Mouse (Mus musculus): ENCODE data around the gene Prkd2.
A peak's percentile ranks its signal among the peaks of the same experiment; 100 is the strongest.

Gene Prkd2

DNA sequence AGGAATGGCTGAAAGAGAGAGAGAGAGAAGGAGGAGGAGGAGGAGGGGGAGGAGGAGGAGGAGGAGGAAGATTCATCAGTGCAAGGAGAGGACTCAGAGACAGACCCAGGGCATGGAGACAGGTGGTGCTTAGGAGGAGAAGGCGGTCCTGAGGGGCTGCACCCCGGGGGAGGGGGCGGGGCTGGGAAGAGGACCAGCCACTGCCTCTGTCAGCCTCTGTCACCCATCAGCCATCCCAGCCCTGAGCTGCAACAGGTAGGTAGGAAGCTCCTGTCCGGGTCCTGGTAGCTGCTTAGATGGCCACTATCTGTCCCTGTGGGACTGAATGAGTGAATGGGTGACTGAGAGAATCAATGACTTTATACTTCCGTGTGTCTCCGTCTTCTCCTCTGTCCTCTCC is 50.9 kb downstream of the Prkd2 start:
- no peak for DNase-seq (ENCODE audit: low read depth, low spot score)

DNA sequence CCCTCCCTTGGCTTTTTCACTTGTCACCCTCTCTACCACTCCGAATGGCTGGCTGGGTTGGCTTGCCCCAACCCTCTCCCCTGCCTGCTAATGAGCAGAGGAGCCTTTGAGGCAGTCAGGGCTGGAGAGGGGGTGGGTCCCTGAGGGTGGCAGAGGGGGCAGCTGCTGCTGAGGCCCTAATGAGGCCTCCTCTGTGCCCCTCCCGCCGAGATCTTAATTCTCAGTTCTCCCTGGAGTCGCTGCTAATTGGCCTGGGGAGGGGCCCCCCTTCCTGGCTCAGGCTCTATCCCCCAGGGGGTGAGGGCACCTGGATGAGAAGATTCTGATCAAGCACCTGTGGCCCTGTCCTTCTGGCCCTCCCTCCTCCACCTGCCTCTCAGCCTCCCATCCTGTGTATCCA is 51.6 kb downstream of the Prkd2 start:
- no peak for DNase-seq (ENCODE audit: low read depth, low spot score)

DNA sequence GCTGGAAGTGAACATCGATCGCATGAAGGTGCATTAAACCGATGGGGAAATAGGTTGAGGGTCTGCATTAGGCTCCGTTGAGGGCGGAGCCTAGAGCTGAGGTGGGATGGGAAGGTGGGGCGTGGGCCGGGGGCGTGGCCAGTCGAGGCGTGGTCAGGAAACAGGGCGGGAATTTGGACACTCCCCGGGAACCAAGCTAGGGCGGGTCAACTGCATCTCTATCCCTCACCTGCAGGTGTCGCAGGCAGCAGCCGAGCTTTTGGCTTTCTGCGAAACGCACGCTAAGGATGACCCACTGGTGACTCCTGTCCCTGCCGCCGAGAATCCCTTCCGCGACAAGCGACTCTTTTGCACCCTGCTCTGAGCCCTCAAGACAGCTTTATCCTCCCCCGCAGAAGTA is 52.3 kb downstream of the Prkd2 start:
- DNase-seq (ENCODE audit: low read depth, low spot score) = peak; percentile 67

DNA sequence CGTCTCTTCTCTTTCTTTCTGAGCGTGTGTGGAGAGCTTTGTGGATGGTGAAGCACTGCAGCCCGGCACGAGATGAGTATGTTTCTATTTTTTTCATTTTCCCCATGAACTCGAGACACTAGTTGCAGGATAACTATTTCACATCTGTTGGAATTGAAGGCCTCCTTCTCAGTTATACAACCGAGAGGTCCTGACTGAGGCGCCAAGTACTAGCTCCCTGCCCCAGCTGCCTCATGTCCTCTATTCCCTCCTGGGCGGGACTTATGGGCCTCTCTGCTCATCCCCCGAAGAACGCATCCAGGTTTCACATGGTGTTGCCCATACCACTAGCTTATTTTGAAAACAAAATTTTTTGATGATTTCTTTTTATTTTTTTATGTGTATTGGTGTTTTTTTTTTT is 52.8 kb downstream of the Prkd2 start:
- DNase-seq (ENCODE audit: low read depth, low spot score) = no peak

DNA sequence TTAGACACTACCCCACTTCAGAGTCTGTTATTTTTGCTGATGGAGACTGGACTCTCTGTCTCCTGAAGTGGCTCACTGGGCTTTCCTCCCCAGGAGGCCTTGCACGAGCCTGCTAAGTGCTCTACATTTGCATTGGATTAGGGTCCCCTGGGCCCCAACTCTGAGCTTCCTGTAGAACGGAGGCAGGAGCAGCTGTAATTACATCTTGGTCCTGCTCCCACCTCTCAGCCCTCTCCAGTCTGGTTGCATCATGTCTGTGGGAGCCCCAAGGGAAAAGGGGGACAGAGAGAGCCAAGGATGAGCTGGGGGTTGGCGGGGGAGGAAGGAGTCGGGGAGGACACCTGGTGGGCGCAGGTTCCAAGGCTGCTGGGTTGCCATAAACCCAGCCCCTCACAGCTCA is 57.8 kb downstream of the Prkd2 start:
- DNase-seq (ENCODE audit: low read depth, low spot score) = no peak

DNA sequence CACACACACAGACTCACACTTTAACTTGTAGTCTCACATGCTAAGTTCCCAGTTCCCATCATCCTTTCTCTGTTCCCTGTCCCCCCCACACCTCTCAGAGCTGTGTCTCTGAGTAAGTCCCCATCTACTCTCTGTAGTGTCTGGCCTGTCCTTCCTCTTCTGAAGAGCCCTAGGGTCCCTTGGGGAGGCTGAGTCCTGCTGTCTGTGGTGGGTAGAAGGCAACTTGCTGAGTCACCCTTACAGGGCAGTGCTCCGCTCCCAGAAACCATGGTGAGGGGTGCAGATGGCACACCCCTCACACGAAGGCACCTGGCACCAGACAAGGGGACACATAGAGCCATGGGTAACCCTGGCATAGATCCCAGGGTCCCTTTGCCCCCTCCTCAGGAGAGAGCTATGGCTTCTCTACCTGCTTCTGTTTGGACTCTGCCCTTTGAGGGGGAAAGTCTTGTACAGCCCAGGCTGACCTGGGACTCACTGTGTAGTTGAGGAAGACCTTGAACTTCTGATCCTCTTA is 60.8 kb downstream of the Prkd2 start:
- DNase-seq (ENCODE audit: low read depth, low spot score) = no peak

DNA sequence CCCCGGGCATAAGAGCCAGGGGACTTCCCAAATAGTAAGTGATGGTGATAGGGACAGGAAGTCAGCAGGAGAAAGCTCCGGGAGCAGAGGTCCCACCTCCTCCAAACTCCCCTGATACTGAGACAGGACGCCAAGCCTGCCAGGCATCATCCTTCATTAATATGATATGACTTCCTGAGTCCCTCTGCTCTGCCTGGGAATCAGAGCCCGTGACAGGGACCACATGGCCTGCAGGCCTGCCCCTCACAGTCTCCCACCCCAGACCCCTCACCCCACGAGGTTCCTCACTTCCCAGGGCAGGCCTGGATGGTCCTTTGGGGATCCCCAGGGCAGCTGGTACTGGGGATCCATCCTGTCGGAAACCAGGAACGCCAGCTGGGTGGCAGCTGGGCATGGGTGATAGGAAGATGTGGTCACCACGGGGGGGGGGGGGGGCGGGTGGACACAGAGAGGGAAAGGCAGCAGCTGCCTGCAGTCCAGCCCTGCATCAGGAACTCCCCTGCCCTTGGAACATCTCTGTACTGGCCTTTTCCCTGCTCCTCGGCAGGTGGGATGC is 61.5 kb downstream of the Prkd2 start:
- DNase-seq (ENCODE audit: low read depth, low spot score) = no peak

DNA sequence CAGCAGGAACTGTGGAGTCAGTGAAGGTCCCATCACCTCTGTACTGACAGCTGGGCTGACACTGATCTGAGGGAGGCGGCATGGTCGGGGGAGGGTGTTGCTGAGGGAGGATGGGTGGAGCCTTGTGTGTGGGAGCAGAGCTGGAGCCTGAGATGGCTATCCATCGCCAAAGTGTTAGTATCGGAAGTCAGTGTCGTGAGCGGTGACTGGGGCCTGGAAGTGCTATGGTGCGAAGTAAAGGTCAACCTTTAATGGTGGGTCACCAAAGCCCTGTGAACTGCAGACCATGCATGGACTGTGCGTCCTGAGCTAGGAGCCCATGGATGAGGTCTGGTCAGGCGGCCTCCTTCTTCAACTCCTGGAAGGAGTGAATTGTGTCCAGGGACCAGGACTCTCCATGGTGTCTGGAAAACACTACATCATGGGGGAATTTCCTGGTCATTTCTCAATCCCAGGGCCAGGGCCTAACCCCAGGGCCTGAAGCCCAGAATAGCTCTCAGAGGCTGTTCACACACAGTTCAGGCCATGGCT is 62.9 kb downstream of the Prkd2 start:
- no peak for DNase-seq (ENCODE audit: low read depth, low spot score)

DNA sequence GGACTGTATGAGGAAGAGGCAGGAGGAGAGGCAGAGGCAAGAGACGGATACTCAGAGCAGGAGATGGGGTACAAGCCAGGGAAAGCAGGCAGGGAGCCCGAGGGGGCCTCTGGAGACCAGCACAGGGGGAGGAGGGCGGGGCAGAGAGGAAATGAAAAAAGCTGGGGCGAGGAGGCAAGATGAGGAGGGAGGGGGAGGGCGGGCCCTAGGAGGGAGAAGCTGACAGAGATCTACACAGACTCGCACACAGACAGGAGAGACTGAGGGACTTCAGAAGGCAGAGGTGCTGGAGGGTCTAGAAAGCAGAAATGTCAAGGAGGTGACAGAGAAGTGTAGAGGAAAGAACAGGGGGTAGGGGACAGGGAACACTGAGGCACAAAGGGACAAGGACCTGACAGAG is 63.6 kb downstream of the Prkd2 start, which contains the start of gene Ptgir:
Gene Ptgir (plus strand): TSS at position 210 of the 400 bp plus-strand sequence.
- DNase-seq (ENCODE audit: low read depth, low spot score) = no peak

DNA sequence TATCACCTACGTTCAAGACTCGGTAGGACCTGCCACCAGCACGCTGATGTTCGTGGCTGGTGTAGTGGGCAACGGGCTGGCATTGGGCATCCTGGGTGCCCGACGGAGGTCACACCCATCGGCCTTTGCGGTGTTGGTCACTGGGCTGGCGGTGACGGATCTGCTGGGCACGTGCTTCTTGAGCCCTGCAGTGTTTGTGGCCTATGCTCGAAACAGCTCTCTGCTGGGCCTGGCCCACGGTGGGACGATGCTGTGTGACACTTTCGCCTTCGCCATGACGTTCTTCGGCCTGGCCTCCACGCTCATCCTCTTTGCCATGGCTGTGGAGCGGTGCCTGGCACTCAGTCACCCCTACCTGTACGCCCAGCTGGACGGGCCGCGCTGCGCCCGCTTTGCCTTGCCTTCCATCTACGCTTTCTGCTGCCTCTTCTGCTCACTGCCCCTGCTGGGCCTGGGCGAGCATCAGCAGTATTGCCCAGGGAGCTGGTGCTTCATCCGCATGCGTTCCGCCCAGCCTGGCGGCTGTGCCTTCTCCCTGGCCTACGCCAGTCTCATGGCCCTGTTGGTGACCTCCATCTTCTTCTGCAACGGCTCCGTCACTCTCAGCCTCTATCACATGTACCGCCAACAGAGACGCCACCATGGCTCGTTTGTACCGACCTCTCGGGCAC is 64.3 kb downstream of the Prkd2 start:
- DNase-seq (ENCODE audit: low read depth, low spot score) = no peak

DNA sequence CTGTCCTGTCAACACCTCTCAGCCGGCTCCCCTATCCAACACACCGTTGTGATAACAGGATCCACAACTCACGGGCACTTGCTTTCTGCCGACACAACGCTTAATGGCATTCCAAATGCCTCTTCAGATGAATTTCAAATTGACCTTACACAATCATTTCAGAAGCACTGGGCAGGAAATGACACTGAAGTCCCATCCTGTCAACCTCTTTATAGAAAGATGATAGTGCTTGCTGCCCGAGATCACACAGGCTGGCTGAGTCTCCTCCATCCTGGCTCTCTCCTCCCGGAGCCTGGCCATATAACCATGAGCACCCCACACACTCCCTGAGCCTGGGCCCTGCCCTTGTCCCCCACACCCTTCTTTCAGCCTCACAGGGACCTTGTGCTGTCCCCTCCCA is 65.1 kb downstream of the Prkd2 start:
- no peak for DNase-seq (ENCODE audit: low read depth, low spot score)

DNA sequence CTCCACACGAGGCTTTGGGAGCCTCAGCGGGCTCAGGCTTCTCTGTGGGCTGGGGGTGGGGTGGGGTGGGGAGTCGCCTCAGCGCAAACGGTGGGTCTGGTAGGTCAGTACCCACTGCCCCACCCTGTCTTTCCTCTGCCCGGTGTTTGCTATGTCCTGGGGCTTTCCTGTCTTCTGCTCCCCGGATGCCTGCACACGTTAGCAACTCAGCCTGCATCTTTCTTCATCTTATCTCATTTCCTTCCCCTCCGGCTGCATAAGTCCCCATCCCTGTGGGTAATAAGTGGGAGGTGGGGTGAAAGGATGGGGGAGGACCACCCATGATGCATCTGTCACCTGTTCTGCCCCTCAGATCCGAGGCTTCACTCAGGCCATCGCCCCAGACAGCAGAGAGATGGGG is 65.7 kb downstream of the Prkd2 start:
- DNase-seq (ENCODE audit: low read depth, low spot score) = no peak

DNA sequence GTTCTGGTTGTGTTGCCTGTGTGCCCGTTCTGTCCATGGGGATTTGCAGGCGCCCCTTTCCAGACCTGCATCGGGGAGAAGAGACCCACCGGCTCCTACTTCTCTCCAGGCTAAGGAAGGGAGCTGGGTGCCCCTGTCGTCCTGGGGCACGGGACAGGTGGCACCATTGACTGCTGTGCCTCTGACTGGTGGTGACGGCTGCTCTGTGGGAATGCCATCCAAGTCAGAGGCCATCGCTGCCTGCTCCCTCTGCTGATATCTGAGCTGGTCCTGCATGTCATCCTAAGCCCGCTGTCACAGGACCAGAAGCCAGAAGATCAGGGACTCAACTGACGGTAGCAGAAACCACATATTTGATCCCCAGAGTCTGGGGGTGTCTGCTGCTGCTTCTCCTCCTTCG is 66.2 kb downstream of the Prkd2 start:
- DNase-seq (ENCODE audit: low read depth, low spot score) = no peak

DNA sequence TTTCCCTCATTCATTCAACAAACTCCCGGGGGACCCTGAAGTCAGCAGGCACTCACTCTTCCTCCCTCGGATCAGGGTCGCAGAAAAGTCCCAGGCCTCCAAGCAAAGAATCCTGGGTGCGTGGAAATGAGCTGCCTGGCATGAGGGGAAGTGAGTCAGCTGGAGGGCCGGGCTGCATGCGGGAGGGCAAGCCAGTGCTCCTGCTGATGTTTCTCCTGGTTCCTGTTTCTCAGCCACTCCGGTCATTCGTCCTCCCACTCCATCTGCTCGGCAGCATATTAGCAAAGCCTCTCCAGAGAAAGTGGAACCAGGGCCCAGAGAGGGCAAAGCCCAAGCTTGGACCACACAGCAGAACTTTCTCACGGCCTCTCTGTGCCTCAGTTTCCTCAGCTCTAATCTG is 67.2 kb downstream of the Prkd2 start:
- DNase-seq (ENCODE audit: low read depth, low spot score) = no peak

DNA sequence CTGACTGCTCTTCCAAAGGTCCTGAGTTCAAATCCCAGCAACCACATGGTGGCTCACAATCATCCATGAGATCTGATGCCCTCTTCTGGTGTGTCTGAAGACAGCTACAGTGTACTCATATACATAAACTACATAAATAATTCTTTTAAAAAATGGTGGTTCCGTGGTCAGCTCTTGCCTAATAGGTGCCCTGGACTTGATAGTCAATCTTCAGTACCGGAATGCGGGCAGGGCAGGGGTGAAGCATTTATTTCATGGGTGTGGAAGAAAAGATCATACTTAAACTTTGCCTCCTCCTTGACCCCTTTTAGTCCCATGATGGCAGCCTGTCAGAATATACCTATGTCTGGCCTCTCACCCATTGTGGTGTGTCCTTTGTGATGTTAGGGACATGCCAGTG is 69.2 kb downstream of the Prkd2 start:
- DNase-seq (ENCODE audit: low read depth, low spot score) = no peak

DNA sequence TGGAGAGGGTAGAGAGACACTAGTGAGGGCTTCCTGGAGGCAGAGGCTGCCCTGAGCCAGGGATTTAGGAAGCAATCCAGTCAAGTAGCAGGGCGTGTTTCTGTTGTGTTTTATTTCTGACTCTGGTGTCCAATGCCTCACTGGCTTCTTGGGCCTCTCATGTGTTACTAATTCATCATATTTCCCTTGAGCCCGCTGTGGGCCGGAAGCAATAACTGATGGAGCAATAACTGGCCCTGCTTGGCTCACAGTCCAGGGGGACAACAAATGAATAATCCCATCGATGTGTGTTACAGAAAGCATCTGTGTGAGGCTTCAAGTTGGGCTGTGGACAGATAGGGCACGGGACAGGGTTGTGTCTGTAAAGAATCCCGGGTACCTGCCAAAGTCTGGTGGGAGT is 69.7 kb downstream of the Prkd2 start:
- DNase-seq (ENCODE audit: low read depth, low spot score) = no peak

DNA sequence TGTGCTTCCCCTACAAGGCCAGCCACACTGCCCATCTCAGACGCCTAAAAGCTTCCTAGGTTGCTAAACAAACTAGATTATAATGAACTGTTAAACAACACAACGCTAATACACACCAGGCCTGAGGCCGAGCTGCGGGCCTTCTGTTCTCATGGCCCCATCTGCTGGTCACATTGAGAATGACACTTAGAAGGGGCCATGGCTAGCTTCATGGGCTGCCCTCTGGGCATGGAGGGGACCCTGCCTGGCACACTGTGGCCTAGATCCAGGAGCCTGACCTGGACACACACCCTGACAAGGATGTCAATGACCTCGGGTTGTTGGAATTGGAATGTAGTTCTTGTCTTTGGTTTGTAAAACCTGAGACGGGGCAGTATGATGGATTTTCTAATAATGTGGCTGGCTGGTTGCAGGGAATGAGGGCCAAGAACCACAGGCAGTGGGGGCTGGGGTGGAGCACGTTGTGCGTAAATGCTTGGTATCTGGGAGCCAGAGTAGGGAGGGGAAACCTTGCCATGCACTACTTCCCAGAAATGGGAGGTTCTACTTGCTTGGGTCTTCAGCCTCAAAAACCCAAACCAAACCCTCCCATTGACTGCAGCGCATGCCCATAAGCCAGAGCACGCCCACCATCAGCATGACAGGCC is 71.2 kb downstream of the Prkd2 start:
- DNase-seq (ENCODE audit: low read depth, low spot score) = peak; percentile 70

DNA sequence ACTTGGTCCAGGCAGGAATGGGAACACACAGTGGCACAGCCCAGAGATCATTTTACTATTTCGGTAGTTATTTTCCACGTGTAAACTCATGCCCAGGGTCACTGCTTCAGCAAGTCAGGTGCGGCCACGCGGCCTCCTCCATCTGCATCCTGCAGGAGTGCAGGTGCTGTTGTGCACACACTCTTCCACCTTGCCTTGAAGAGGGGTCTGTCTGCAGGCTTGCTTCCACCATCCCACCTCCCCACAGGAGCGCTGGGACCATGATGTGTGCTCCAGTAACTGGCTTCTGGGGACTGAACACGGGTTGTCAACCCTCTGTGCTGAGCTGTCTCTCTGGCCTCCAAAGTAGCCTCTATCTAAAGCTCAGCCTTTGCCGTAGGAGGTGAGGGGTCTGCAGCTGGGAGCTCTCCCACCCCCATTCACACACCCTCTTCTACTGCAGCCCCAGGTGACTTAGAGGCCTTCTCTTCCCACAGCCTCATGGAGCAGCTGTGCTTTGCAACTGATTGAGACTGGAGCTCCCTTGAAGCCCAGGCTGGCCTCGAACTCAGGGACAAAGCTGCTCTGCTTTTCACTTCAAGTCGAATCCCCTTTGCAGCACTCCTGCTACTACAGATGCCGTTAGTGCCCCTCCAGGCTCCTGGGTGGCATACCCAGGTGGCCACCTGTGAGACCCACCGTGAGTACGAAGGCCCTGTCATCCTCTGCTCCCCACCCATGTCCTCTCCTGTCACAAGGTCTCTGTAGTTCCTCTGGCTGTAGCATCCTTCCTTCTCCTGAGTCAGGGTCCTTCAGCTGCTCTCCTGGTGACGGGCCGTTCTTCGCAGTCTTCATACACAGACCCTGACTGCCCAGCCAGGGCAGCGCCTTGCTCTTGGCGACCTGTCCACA is 72.0 kb downstream of the Prkd2 start:
- no peak for DNase-seq (ENCODE audit: low read depth, low spot score)

DNA sequence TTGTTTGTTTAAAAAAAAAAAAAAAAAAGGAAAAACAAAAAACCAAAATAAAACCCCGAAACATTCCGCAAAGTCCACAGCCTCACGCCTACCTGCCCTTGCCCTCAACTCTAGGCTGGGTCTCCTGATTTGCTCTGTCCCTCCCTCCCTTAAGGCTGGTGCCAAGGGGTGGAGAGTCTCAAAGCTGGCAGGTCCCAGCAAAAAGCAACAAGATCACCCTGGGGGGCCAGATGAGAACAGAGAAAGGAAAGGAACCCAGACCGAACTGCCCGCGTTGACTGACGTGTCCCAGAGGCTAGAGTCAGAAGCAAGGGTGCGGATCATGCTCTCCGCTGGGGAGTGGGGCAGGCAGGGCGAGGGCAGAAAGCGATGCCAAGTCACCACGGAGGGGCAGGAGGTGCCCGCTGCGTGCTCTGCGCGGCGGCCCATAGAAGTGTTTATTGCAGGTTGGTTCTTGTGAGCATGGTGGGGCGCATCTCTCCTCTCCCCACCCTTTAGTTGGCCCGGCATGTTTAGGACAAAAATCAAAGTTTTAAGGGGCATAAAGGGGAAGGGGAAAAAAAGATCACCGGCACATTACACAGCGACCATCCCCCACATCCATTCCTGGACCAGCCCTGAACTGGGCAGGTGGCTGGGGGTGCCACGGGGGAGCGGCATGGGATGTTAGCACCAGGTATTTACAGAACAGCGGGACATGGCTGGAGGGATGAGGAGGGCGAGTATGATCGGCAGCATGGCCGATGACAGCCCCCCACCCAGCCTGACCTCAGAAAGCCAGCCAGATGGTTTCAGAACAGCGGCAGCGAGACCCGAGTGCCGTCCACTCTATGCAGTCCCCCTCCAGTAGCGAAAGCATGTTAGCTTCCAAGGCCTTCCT is 73.0 kb downstream of the Prkd2 start:
- no peak for DNase-seq (ENCODE audit: low read depth, low spot score)

DNA sequence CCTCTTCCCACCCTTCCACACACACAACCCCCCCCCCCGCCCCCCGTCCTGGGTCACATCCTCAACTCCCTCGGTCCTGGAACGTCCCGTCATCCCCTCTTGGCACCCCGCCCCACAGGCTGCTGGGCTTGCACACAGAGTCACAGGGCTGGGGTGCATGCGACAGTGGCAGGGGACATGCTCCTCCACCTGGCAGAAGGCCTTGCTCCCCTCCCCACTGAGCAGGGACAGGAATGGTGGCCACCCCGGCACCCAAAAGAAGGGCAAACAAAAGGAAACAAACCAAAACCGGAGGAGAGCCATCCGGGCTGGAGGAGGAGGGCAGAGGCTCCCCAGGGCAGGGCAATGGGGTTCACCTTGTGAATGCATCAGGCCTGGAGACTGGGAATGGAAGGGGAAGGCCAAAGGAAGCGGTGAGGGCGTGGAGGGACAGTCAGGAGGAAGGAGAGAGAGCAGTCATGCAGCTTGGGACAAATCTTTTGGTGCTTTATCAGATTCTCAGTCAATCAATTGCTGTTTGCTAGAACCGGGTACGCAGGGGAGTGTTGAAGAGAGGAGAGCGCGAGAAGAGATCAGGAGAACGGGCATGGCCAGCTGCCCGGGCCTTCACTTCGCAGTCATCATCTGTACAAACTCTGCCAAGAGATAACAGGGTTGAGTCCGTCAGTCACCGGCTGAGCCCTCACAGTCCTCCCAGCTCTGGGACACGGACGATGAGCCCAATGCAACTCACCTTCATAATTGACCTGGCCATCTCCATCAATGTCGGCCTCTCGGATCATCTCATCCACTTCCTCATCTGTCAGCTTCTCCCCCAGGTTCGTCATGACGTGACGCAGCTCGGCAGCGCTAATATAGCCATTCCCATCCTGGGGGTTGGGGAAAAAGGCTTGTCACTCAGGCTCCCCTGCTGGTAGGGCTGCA is 73.9 kb downstream of the Prkd2 start:
- no peak for DNase-seq (ENCODE audit: low read depth, low spot score)
